Mouse (Mus musculus) urinary bladder, postnatal 36 days (tissue): ENCODE data around the gene Map3k10.
A peak's percentile ranks its signal among the peaks of the same experiment; 100 is the strongest.

Experiments
- DNase-seq, 2 experiments: peaks; one replicate each; pipeline ENCODE4 v3.0.0; 2022; ENCODE audit warnings: low spot score in 2 of 2, mixed read lengths in 1 of 2

Gene Map3k10

GRCm38 (mm10) chr7:27674522-27675221, at the start of gene Map3k10:
Gene Map3k10, minus strand, starts transcription at chr7:27674598.
- DNase-seq: peak; percentile 92 to 94

- DNase-seq: no peak
These were observed 47.6 kb upstream of the Map3k10 start for GRCm38 (mm10) chr7:27721951-27722350.

- no peak for DNase-seq
These were observed 36.0 kb upstream of the Map3k10 start for GRCm38 (mm10) chr7:27710402-27710801.

- no peak for DNase-seq
These were observed 22.3 kb upstream of the Map3k10 start for GRCm38 (mm10) chr7:27696711-27697110.

- peak in 1 of 2 experiments; percentile 17 for DNase-seq
These were observed 16.7 kb upstream of the Map3k10 start for GRCm38 (mm10) chr7:27691076-27691475.

GRCm38 (mm10) chr7:27688815-27689612, 14.6 kb upstream of the Map3k10 start, which contains the start of gene Zfp607b:
Gene Zfp607b, plus strand, starts transcription at chr7:27689340.
- peak; percentile 83 to 92 for DNase-seq

GRCm38 (mm10) chr7:27688246-27688788, 13.9 kb upstream of the Map3k10 start:
- DNase-seq: no peak

- DNase-seq: no peak
These were observed 13.4 kb upstream of the Map3k10 start for GRCm38 (mm10) chr7:27687836-27688235.

GRCm38 (mm10) chr7:27687043-27687442, 12.6 kb upstream of the Map3k10 start:
- no peak for DNase-seq

GRCm38 (mm10) chr7:27685681-27686080, 11.3 kb upstream of the Map3k10 start:
- no peak for DNase-seq

GRCm38 (mm10) chr7:27685220-27685619, 10.8 kb upstream of the Map3k10 start:
- DNase-seq: no peak

GRCm38 (mm10) chr7:27683218-27683617, 8.8 kb upstream of the Map3k10 start:
- DNase-seq: no peak

- DNase-seq: no peak
These were observed 819 bp upstream of the Map3k10 start for GRCm38 (mm10) chr7:27675222-27675612.

GRCm38 (mm10) chr7:27674195-27674521, 240 bp downstream of the Map3k10 start:
- DNase-seq: no peak

GRCm38 (mm10) chr7:27673575-27674131, 745 bp downstream of the Map3k10 start:
- DNase-seq: no peak

- DNase-seq: no peak
These were observed 1.3 kb downstream of the Map3k10 start for GRCm38 (mm10) chr7:27673064-27673574.

- no peak for DNase-seq
These were observed 12.4 kb downstream of the Map3k10 start for GRCm38 (mm10) chr7:27662038-27662437.

- DNase-seq: no peak
These were observed 15.4 kb downstream of the Map3k10 start for GRCm38 (mm10) chr7:27658712-27659663.

GRCm38 (mm10) chr7:27657824-27658395, 16.5 kb downstream of the Map3k10 start:
- no peak for DNase-seq

- no peak for DNase-seq
These were observed 17.8 kb downstream of the Map3k10 start for GRCm38 (mm10) chr7:27656600-27656999.

- no peak for DNase-seq
These were observed 18.9 kb downstream of the Map3k10 start for GRCm38 (mm10) chr7:27655545-27655944.
